Mouse (Mus musculus) kidney, adult 18-20 months (tissue): ENCODE results near the gene Olfr91.
A peak's percentile ranks its signal among the peaks of the same experiment; 100 is the strongest.
"Not testable (repeated sequence)": the region's sequence is repeated elsewhere in the genome, so short reads cannot be mapped to it uniquely, and the experiment has no call there.

Experiments
- DNase-seq: peaks from one replicate; pipeline ENCODE4 v3.0.0; 2021

Olfr91 gene

GRCm38 (mm10) chr17:37098178-37098577 is at the start of gene Olfr91:
Gene Olfr91 (minus strand): TSS chr17:37098278.
- no peak for DNase-seq

GRCm38 (mm10) chr17:37131366-37131765 is 33.3 kb upstream of the Olfr91 start:
- DNase-seq = not testable (repeated sequence)

GRCm38 (mm10) chr17:37119988-37120387 is 21.9 kb upstream of the Olfr91 start, which contains the start of gene Olfr92:
Gene Olfr92 (minus strand): TSS chr17:37120088.
- DNase-seq = no peak

GRCm38 (mm10) chr17:37093289-37093688 is 4.8 kb downstream of the Olfr91 start:
- no peak for DNase-seq

- no peak for DNase-seq
These were observed 5.9 kb downstream of the Olfr91 start for GRCm38 (mm10) chr17:37092198-37092597.

- no peak for DNase-seq
These were observed 9.7 kb downstream of the Olfr91 start, which contains the start of gene Olfr90 for GRCm38 (mm10) chr17:37088399-37088798. Gene Olfr90 (minus strand): TSS chr17:37088499.

- no peak for DNase-seq
These were observed 12.5 kb downstream of the Olfr91 start for GRCm38 (mm10) chr17:37085545-37085944.

- no peak for DNase-seq
These were observed 13.4 kb downstream of the Olfr91 start for GRCm38 (mm10) chr17:37084632-37085031.

- peak; percentile 49 for DNase-seq
These were observed 14.8 kb downstream of the Olfr91 start for GRCm38 (mm10) chr17:37083327-37083726.

- no peak for DNase-seq
These were observed 16.4 kb downstream of the Olfr91 start for GRCm38 (mm10) chr17:37081659-37082058.

GRCm38 (mm10) chr17:37080119-37080518 is 18.0 kb downstream of the Olfr91 start:
- DNase-seq = peak; percentile 47

GRCm38 (mm10) chr17:37078990-37079389 is 19.1 kb downstream of the Olfr91 start:
- no peak for DNase-seq

GRCm38 (mm10) chr17:37078193-37078592 is 19.9 kb downstream of the Olfr91 start:
- DNase-seq = no peak

GRCm38 (mm10) chr17:37075766-37076165 is 22.3 kb downstream of the Olfr91 start:
- DNase-seq = no peak

GRCm38 (mm10) chr17:37075181-37075580 is 22.9 kb downstream of the Olfr91 start:
- DNase-seq = no peak

- DNase-seq = no peak
These were observed 25.3 kb downstream of the Olfr91 start for GRCm38 (mm10) chr17:37072730-37073276.

GRCm38 (mm10) chr17:37072080-37072729 is 25.9 kb downstream of the Olfr91 start:
- no peak for DNase-seq

GRCm38 (mm10) chr17:37070121-37070520 is 28.0 kb downstream of the Olfr91 start:
- DNase-seq = no peak

GRCm38 (mm10) chr17:37067861-37068260 is 30.2 kb downstream of the Olfr91 start:
- DNase-seq = no peak

GRCm38 (mm10) chr17:37065993-37066392 is 32.1 kb downstream of the Olfr91 start:
- DNase-seq = no peak

GRCm38 (mm10) chr17:37063686-37064495 is 34.2 kb downstream of the Olfr91 start:
- no peak for DNase-seq

- DNase-seq = no peak
These were observed 35.0 kb downstream of the Olfr91 start for GRCm38 (mm10) chr17:37063063-37063462.

GRCm38 (mm10) chr17:37062101-37062641 is 35.9 kb downstream of the Olfr91 start:
- DNase-seq = no peak
